Mouse (Mus musculus): ENCODE results near the gene Pip4k2c.

DNA sequence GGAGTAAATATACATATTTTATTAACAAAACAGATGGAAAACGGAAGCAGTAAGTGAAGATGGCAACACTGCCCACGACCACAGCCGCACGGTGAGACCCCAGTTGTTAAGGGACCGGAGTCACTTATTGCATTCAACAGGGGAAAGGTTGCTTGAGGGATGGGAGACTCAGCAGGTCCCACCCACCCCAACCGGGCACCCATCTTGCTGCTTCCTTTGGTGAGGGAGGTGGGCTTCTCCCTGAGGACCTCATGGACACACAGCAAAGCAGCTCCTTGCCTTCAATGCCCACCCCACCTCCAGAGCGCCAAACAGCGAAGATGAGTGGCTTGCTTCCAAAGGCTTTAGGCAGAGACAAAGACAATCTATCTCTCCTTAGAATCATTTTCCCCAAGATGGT is 14.3 kb downstream of the Pip4k2c start:
- TF ChIP-seq CHD2 (IDR thresholded peaks at IDR 0.05; ENCODE audit: low read depth, low read length) (no peak), MAFK (IDR thresholded peaks at IDR 0.05; ENCODE audit: insufficient read depth, low read depth, low read length) (no peak), HCFC1 (IDR thresholded peaks at IDR 0.05; ENCODE audit: borderline replicate concordance, insufficient read depth, low read length) (no peak), ZNF384 (IDR thresholded peaks at IDR 0.05; ENCODE audit: low read depth, low read length) (no peak)

Data from ES-E14 (cell line).